Mouse (Mus musculus): ENCODE measurements around the gene Dok3. TPM values are rescaled to one million over a fixed set of nuclear protein-coding genes. Genes with fewer than 3 reads are reported as not detected.

The Dok3 gene
- polyA plus RNA-seq, 1 experiment from 2014 or later, result 6.1 TPM

DNA sequence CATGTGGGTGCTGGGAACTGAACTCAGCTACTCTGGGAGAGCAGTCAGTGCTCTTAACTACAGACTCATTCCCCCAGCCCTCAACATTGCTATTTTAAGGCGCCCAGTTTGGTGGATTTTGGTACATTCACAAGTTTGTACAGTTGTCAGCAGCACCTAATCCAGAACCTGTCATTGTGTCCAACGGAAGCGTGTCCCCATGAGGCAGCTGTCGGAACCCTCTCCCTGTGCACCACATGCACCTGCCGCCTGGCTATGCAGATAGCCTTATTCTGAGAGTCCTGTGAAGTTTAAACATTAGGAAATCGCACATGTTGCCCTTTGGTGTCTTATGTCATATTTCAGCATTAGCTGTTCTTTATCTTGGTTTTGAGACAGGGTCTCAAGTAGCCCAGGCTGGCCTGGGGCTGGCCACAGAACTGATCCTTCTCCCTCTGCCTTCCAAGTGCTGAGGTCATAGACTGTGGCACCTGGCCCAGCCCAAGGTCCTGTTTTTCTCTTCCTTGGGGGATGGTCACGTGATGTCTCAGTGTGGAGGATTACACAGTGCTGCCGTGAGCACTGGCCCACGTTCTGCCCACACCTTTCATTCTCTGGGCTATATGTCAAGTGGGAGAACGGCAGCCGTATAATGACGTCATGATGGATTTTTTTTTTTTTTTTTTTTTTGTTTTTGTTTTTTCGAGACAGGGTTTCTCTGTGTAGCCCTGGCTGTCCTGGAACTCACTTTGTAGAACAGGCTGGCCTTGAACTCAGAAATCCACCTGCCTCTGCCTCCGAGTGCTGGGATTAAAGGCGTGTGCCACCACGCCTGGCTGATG lies 3.2 kb downstream of the Dok3 start:
- Histone ChIP-seq H3K27ac (no peak overlapping the region), H3K79me2 (ENCODE audit: inconsistent target) (peaks cover 19% of the 10 kb centered on the region; the same call in 1 of the 2 replicates), H3K4me3 (ENCODE audit: inconsistent target) (no peak overlapping the region), H3K36me3 (ENCODE audit: inconsistent target) (peaks cover 23% of the 10 kb centered on the region)
- whole genome bisulfite sequencing (ENCODE audit: missing documents), result 67% methylated on average over 14 of the region's 16 CpGs

DNA sequence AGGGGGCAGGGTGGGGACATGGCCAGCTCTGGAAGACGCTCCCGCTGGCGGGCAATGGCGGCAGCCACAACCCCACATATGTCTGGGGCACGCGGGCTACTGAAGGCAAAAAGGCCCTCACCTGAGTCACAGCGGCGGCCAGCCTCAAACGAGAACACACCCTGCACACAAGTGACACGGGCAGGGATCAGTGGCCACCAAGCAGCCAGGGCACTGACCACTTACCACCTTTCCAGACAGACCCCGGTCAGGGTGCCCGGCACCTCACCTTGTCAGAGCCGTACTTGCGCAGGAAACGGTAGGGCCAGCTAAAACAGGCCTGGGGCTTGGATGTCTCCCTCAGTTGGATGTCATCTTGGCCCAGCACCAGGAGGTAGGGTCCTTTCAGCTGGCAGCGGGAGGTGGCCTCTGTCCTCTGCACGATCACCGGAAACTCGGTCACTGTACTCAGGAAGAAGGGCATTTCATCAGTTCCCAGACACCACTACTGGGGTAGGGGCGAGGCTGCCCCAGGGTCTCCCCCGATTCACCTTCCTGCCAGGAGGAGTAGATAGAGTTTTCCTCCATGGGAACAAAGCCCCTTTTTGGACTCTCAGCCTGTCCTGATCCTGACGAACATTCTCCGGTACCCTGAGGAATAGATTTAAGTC lies 5.0 kb downstream of the Dok3 start:
- 95% methylated on average over 21 of the region's 23 CpGs for WGBS (ENCODE audit: missing documents)
- Histone ChIP-seq H3K79me2 (ENCODE audit: inconsistent target) (peaks cover 19% of the 10 kb centered on the region; the same call in 1 of the 2 replicates), H3K27ac (no peak overlapping the region)

DNA sequence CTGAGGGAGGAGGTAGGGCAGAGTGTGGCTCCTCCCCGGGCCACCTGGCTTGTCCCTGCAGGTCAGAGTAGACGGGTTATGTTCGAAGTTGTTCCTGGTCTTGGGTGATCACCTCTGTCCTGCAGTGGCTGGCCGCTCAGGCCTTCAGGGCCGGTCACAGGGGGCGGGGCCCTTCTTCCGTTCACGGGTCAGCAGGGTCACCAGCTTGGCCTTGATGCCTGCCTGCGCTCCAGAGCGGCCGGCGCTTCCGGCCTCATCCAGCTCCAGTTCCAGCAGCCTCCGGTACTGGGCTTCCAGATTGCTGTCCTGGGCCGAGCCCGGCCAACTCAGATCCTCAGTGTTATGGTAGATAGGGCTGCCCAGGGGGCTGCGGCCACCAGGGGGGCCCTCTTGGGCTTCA lies 5.8 kb downstream of the Dok3 start:
- no peak overlapping the region for H3K27ac ChIP-seq
- H3K79me2 ChIP-seq (ENCODE audit: inconsistent target), result peaks cover 19% of the 10 kb centered on the region; the same call in 1 of the 2 replicates
- H3K36me3 ChIP-seq (ENCODE audit: inconsistent target), result peaks cover 18% of the 10 kb centered on the region
- WGBS (ENCODE audit: missing documents), result 97% methylated on average over 15 of the region's 17 CpGs
- H3K4me3 ChIP-seq (ENCODE audit: inconsistent target), result no peak overlapping the region

More for the DNA sequence above, 5.0 kb downstream of the Dok3 start:
- no peak overlapping the region for H3K4me3 ChIP-seq (ENCODE audit: inconsistent target)
- peaks cover 18% of the 10 kb centered on the region for H3K36me3 ChIP-seq (ENCODE audit: inconsistent target)

DNA sequence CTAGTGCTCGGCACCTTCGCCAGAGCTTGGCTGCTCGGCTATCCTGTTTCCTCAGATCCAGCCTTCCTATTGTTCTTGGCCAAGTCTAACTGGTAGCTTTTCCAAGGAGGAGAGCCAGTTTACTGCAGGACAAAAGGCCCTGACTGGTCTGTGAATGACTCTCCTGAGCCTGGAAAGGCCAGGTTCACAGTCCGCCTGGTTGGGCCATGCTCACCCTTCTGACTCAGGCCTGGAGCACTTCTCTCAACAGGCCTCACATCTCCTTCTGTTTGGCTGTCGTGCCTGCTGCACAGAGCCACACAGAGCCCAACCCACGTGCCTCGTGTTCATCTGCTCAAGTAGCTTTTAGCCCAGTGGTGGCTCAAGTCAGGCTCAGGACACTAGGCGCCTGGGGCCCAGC lies 6.4 kb downstream of the Dok3 start:
- H3K4me3 ChIP-seq (ENCODE audit: inconsistent target), result no peak overlapping the region
- no peak overlapping the region for H3K27ac ChIP-seq
- 96% methylated on average over 8 of the region's 8 CpGs for WGBS (ENCODE audit: missing documents)

DNA sequence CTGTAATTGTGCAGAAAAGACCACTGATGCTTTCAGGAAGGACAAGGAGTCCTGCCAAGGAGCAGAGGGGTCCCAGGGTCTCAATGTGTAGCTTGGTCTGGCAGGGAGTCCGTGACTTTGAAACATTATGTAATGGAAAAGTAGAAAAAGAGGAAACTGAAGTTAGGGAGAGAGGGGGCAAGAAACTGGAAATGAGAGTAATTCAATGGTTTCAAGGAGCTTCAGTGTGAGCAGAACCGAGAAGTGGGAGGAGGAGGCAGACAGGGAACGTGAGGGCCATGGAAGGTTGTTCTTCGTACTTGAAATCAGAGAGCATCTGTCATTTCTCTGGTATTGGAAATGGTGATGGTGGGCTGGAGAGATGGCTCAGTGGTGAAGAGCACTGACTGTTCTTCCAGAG lies 9.5 kb downstream of the Dok3 start:
- 6% methylated on average over 4 of the region's 4 CpGs for WGBS (ENCODE audit: missing documents)
- H3K27ac ChIP-seq, result no peak overlapping the region

More for the DNA sequence above, 6.4 kb downstream of the Dok3 start:
- Histone ChIP-seq H3K79me2 (ENCODE audit: inconsistent target) (peaks cover 14% of the 10 kb centered on the region; the same call in 1 of the 2 replicates), H3K36me3 (ENCODE audit: inconsistent target) (peaks cover 18% of the 10 kb centered on the region)

DNA sequence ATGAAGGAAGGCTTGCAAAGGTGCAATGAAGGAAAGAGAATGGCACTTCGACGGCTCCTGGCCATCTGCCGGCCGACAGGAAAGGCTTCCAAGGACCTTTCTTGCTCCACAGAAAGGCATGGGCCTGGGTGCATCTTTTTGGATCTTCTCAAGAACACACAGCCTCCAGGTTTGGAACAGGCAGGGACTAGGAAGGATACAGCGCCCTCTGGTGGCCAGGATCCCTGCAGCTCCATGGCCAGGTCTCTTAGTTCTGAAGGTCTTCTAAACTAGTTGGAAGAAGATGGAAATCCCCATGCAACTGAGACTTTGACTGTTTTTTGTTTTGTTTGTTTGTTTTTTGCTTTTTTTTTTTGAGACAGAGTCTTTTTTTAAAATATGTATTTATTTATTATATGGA lies 12.1 kb downstream of the Dok3 start:
- 2% methylated on average over 5 of the region's 5 CpGs for WGBS (ENCODE audit: missing documents)

More for the DNA sequence above, 9.5 kb downstream of the Dok3 start:
- Histone ChIP-seq H3K36me3 (ENCODE audit: inconsistent target) (peaks cover 8% of the 10 kb centered on the region), H3K79me2 (ENCODE audit: inconsistent target) (no peaks in the 10 kb centered on the region), H3K4me3 (ENCODE audit: inconsistent target) (no peak overlapping the region)

DNA sequence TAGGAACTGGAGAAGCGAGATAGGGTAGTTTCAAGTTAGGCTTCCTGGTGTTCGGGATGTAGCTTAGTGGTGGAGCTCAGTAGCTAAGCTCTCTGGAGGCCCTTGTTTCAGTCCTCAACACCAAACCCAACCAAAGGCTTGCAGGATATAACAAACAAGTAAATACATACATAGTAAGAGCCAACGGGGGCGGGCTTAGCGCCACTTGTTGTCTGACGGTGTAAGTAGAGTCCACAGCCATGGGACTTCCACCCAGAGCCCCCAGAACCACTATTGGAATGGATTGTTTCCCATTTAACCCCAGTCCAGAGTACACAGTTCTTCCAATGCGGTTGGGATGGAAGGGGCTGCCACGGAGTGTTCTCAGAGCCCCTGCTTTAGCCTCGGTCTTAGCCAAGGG lies 15.3 kb downstream of the Dok3 start:
- Histone ChIP-seq H3K79me2 (ENCODE audit: inconsistent target) (no peaks in the 10 kb centered on the region), H3K4me3 (ENCODE audit: inconsistent target) (peak overlapping the region; percentile 18; the same call in 1 of the 2 replicates), H3K27ac (no peak overlapping the region), H3K36me3 (ENCODE audit: inconsistent target) (no peaks in the 10 kb centered on the region)
- WGBS (ENCODE audit: missing documents), result 41% methylated on average over 9 of the region's 9 CpGs

More for the DNA sequence above, 12.1 kb downstream of the Dok3 start:
- Histone ChIP-seq H3K4me3 (ENCODE audit: inconsistent target) (no peak overlapping the region), H3K27ac (no peak overlapping the region), H3K36me3 (ENCODE audit: inconsistent target) (no peaks in the 10 kb centered on the region), H3K79me2 (ENCODE audit: inconsistent target) (no peaks in the 10 kb centered on the region)

DNA sequence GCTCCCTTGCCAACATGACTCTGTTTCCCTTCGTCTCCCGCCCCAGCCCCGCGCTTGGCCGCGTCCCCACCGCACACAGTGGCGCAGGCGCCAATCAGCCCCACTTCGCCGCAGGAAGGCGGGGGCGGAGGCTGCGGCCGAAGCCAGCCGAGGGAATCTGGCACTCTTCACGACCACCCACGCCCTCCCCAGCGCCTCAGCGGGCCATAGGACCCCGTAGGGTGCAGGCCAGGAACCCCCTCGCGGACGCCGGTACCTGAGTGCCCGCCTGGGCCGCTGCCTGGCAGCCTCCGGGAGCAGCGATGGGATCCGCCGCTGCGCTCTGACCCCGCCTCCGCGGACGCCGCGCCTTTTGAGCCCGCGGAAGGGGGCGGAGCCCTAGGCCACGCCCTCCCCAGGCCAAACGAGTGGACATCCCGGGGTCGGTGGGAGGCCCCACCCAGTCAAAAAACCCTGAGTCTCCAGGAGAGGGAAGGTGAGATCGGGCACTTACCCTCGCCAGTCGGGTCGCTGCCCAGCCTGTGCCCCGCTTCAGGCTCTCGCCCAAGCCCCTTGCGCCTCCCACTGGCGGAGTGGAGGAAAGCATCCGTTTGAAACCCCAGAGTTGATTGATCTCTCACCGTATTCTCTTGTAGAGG lies 15.9 kb downstream of the Dok3 start, which contains the start of gene Pdlim7:
TSS of gene Pdlim7 (minus strand) at position 566 of the 638 bp plus-strand sequence.
- WGBS (ENCODE audit: missing documents), result under 1% methylated on average over 50 of the region's 55 CpGs
- H3K27ac ChIP-seq, result no peak within 1 kb of the TSS

DNA sequence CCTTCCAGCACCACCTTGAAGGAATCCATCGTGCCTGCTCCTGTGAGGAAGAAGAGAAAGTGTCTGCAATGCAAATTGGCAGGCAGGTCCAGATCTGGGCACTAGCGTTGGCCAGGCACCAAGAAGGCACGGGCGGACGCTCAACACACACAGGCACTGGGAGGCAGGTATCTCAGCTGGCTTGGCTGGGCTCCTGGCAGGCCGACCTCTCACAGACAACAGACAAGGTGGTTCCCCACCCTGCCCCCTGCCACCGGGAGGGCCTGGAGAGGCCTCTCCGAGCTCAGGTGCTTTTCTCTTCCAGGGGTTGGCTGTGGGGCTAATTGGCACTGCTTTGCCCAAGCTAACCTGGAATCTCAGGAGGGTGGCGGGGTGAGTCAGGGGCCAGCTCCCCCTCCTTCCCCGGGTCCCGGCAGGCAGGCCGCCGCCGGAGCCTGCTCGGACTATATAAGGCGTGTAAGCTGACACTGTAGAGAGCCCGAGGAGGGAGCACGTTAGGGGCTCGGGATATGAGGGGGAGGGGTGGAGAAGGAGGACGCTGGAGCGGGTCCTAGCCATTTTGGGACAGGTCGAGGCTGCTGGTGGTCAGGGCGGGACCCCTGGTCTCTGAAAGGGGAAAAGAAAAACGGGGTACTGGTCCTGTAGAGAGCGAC lies 16.6 kb downstream of the Dok3 start:
- Histone ChIP-seq H3K27ac (no peak overlapping the region), H3K36me3 (ENCODE audit: inconsistent target) (no peaks in the 10 kb centered on the region), H3K4me3 (ENCODE audit: inconsistent target) (peak overlapping the region; percentile 43), H3K79me2 (ENCODE audit: inconsistent target) (no peaks in the 10 kb centered on the region)
- 15% methylated on average over 25 of the region's 25 CpGs for WGBS (ENCODE audit: missing documents)

More for the DNA sequence above, 15.9 kb downstream of the Dok3 start, which contains the start of gene Pdlim7:
- Histone ChIP-seq H3K4me3 (ENCODE audit: inconsistent target) (peak within 1 kb of the TSS; percentile 43), H3K79me2 (ENCODE audit: inconsistent target) (no peaks in the 10 kb centered on the region), H3K36me3 (ENCODE audit: inconsistent target) (no peaks in the 10 kb centered on the region)

DNA sequence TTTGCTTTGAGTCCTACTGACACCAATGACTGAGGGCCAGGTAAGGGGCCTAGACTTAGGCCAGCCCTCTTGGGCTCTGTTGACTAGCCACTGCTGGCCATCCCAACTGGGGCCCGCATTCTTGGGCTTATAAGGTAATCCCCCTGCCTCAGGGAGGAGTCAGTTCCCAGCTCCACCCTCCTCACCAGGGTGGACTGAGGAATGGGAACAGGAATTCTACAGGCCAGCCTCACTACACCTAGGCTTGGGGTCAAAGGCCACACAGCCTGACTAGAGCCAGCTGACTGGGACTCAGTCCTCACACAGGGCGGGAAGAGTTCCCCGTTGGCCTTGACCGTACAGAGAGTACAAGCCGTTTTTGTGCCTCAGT lies 17.6 kb downstream of the Dok3 start:
- Histone ChIP-seq H3K27ac (no peak overlapping the region), H3K79me2 (ENCODE audit: inconsistent target) (no peaks in the 10 kb centered on the region), H3K4me3 (ENCODE audit: inconsistent target) (no peak overlapping the region), H3K36me3 (ENCODE audit: inconsistent target) (no peaks in the 10 kb centered on the region)
- 88% methylated on average over 5 of the region's 5 CpGs for WGBS (ENCODE audit: missing documents)

DNA sequence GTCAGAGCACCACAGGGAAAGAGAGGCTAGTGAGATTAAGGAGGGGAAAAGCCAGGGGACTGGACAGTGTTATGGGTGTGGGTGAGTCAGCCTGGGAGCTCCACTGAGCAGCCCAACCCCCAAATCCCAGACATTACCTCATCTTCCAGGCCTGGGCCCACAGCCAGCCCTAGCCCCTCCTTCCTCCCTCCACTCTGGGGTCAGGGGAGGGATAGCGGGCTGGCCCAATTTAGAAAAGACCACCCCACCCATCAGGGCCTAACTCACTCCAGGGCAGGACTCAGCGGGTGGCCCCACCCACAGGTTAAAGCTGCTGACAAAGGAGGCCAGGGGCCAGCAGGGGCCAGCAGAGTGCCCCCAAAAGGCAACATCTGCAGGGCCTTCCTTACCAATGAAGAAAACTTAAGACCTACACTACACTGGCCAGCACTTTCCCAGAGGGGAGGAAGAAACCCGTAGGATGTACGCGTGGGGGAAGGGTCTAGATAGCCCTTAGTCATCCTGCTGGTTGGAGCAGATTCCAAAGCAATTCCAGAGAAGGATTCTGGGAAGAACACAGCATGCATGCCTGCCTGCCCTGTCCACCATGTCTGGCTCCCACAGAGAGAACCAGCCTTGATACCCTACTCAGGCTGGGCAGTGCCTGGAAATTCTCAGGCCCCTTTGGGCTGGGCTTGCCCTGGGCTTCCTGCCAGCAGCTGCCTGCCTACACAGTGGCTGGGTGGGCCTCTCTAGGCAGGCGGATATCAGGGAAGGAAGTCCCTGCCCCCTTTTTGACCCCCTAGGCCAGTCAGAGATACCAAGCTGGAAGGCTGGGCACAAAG lies 18.2 kb downstream of the Dok3 start:
- no peak overlapping the region for H3K27ac ChIP-seq

DNA sequence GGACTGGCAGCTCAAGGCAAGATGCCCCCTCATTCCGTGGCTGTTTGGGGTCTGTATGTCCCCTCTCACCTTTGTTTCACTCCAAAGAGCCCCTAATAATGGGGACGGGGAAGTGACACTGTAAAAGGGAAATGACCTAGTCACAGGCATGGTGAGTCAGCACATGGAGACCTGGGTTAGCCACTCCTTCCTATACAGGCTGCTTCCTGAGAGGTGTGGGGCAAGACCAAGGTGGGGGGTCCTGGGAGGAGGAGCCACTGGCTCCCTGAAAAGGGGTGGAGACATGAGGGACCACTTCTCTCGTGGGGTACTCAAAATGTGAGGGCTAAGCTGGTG lies 18.8 kb downstream of the Dok3 start:
- H3K27ac ChIP-seq, result no peak overlapping the region
- no peaks in the 10 kb centered on the region for H3K79me2 ChIP-seq (ENCODE audit: inconsistent target)
- 11% methylated on average over 3 of the region's 3 CpGs for WGBS (ENCODE audit: missing documents)
- H3K4me3 ChIP-seq (ENCODE audit: inconsistent target), result no peak overlapping the region
- H3K36me3 ChIP-seq (ENCODE audit: inconsistent target), result no peaks in the 10 kb centered on the region

More for the DNA sequence above, 18.2 kb downstream of the Dok3 start:
- Histone ChIP-seq H3K36me3 (ENCODE audit: inconsistent target) (no peaks in the 10 kb centered on the region), H3K79me2 (ENCODE audit: inconsistent target) (no peaks in the 10 kb centered on the region), H3K4me3 (ENCODE audit: inconsistent target) (no peak overlapping the region)
- WGBS (ENCODE audit: missing documents), result 48% methylated on average over 6 of the region's 6 CpGs

DNA sequence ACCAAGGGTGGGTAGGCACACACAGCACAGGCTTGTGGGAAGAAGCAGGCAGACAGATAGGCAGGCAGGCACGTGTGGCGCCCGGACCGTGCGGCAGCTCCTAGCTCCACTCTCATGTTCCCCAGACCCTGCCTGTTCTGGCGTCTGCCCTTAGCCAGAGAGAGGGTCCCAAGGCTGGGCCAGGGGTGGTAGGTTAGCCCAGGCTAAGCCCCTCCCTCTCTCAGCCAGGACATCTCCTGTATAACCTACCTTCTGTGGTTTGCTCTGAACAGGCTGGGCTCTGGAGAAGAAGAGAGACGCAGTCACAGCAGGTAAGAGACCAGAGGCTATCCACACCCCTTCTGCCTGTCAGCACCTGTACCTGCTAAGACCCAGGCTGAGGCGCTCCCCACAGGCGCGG lies 20.6 kb downstream of the Dok3 start:
- no peak overlapping the region for H3K27ac ChIP-seq
- H3K79me2 ChIP-seq (ENCODE audit: inconsistent target), result no peaks in the 10 kb centered on the region
- H3K4me3 ChIP-seq (ENCODE audit: inconsistent target), result no peak overlapping the region
- no peaks in the 10 kb centered on the region for H3K36me3 ChIP-seq (ENCODE audit: inconsistent target)
- 92% methylated on average over 10 of the region's 10 CpGs for WGBS (ENCODE audit: missing documents)

DNA sequence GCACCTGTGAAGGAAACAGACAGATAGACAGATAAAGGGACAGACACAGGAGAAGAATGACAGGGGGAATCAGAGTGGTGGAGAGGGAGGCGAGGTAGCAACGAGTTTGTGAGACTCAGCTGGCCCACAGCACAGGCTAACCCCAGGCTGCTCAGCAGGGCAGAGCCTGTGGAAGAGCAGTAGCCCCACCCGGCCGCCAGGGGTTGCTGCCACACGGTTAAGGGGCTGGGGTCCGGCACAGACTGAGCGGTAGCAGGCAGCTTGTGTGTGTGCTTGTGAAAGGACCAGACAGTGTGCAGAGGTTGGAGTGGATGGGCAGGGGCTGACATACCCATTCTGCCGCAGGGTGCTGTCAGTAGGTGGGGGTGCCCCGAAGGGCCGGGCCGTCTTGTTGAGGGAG lies 21.2 kb downstream of the Dok3 start:
- H3K79me2 ChIP-seq (ENCODE audit: inconsistent target), result no peaks in the 10 kb centered on the region
- H3K27ac ChIP-seq, result no peak overlapping the region
- H3K4me3 ChIP-seq (ENCODE audit: inconsistent target), result no peak overlapping the region
- WGBS (ENCODE audit: missing documents), result 90% methylated on average over 8 of the region's 11 CpGs
- H3K36me3 ChIP-seq (ENCODE audit: inconsistent target), result no peaks in the 10 kb centered on the region

Measured in macrophage (primary cell).